Mouse (Mus musculus) layer of hippocampus, adult 18-20 months (tissue): ENCODE measurements around the gene Iqck. TPM values are rescaled to one million over a fixed set of nuclear protein-coding genes. Genes with fewer than 3 reads are reported as not detected.

ENCODE experiments used
- DNase-seq, 2 experiments: peaks; one replicate each; pipeline ENCODE4 v3.0.0; 2022; ENCODE audit warnings: low spot score in 2 of 2
- total RNA-seq, 2 experiments: library from RNA; stranded (reverse); gene quantifications; 2 replicates each; pipeline ENCODE4 v1.2.3; 2021

The Iqck gene
- total RNA-seq, 2 experiments from 2014 or later: 4.6 to 4.7 TPM

DNA sequence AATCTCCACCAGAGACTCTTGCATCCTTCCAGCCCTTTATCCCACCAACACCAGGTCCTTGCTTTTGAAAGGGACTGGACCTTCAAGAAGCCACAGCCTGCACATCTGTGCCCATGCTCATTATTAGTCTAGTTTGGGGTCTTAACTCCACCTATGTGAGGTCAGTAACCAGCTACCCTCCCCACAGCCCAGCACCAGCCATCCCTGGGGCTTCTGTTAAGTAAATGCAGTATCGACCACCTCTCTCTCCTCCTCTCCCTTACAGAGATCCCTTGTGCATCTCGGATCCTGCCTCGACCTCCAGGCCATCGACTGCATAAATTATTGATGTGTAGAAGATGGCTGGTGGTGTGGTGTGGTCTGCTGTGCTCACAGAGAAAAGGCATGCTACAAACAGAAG lies 130.8 kb downstream of the Iqck start:
- DNase-seq: no peak

DNA sequence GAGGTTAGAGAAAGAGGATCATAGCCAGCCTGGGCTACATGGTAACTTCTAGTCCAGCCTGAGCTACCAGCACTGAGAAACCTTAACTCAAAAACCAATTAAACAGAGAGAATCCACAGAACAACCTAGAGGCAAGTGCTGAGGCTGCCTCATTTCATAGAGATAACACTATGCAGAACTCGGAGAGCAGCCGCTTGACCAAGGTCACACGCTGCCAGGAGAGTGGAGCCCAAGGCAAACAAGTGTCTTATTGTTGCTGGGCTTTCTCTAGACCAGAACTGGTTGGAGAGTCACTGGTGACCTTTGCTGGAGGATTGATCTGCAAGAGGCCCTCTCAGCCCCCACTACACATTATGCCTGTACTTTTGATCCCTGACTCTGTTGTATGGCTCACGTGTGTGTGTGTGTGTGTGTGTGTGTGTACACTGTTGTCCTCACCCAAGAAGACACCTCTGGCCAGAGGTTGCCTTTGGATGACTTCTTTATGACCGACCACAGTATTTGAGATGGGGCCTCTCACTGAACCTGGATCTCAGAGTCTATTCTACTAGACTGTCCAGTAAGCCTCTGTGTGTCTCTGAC lies 133.8 kb downstream of the Iqck start:
- no peak for DNase-seq

DNA sequence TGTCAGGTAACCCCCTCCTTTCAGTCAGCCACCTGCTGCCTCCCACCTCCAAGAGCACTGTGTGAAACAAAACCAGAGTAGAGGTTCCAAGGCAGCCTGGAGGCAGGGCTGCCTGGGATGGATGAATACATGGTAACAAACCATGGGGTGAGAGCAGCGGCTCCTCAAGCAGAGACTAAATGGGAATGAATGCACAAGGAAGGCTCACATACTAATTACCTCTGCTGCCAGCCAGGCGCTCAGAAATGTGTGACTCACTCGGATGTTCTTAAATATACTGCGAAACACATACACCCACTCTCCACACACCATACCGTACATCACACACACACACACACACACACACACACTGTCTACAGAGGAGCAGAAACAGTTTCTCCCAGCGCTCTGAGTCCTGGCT lies 134.7 kb downstream of the Iqck start:
- peak; percentile 44 to 71 for DNase-seq

DNA sequence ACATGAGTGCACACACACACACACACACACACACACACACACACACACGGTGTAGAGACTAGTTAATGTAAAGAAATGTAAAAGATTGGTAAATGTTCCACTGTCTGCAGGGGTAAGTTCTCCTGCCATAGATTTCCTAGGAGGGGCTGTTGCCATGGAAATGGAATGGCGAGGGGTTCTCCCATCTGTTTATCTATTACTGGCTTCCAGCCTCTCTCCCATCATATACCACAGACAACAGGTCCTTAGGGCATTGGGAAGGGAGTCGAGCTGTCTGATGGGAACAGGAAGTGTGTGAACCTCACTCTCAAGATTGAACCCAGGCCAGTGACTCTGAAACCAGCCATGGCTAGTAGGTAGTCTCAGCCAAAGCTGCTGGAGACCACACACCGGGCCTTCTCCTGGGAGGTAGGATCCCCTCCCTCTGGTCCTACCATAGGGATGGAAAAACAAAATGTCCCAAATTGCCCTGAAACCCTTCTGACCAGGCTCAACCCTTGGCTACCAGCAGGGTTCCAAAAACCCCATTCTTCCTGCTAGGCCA lies 135.9 kb downstream of the Iqck start:
- no peak for DNase-seq

DNA sequence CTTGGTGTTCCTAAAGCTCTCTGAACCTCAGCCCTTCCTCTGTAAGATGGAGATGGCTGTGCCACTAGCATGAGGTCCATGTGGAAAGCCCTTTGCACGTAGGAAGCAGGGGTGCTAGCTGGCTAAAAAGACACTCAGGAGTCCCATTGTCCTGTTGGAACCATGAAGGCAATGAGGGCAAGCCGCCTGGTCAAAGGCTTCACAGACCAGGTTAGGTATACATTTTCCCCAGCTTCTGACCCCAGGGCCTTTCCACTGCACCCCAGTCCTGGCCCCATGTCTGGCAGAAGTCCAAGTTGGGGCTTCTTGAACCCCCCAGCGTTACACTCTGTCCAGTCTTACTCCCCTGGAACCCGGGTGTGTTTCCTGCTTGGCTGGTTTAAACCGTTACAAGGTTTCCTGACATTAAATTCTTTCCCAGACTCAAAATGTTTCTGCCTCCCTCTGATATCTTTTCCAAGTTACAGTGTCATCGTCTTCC lies 136.6 kb downstream of the Iqck start:
- DNase-seq: no peak

DNA sequence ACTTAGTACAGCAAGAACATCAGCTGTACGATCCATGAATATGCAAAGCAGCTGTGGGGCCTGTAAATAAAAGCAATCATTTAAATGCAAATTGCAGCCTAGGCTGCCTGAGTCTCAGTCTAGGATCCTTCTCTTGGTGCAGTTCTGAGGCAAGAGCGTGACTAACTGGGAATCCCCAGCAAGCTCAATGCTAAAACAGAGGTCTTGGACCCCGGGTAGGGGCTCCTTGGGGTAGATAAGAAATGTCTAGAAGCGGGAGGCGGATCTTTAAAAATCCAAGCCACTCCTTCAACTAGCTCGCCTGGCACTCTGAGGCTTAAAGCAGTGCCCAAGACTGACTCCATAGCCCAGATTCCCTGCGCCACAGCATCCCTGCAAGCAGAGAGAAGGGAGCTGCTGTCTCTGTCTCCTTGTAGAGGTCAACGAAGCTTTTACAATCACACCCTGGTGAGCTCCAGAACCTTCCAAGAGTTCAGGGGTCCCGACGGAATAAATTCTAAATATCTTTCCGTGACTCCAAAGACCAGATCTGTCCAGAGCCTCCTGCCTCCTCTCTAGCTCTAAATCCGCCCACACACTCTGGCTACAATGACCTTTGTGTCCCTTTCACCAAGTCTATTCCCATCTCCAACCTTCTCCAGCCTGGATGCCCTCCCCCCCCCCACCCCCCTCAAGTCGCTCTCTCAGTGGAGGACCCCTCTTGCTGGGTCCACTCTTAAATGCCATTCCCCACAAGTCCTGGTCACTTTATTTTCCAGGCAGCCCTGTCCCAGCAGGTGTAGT lies 137.3 kb downstream of the Iqck start:
- no peak for DNase-seq

DNA sequence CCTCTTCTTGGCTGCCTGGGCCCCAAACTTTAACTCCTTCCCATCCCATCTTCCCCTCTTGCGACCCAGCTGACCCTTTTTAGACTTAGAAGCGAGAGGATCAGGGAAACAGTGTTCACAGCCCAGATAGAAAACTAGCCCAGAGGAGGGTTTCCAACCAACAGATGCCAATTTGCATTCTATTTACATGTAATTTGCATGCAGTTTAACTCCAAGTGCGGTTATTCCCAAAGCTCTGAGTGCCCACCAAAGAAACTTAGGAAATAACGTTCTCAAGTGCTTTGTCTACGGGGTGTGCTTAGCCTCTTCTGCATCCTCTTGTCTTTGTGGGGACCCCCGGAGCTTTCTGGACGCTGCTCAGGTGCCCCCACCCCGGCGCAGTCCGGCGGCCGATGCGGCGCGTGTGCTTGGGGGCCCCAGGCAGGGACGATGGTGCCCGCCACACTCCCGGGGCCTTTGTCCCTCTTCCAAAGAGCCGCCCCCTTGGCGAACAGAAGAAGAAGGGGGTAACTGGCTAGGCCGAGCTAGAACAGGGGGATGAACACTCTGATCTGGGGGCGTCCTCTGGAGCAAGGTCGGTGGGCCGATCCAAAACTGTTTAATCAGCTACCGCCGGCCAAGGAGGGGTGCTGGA lies 138.2 kb downstream of the Iqck start:
- DNase-seq: no peak

DNA sequence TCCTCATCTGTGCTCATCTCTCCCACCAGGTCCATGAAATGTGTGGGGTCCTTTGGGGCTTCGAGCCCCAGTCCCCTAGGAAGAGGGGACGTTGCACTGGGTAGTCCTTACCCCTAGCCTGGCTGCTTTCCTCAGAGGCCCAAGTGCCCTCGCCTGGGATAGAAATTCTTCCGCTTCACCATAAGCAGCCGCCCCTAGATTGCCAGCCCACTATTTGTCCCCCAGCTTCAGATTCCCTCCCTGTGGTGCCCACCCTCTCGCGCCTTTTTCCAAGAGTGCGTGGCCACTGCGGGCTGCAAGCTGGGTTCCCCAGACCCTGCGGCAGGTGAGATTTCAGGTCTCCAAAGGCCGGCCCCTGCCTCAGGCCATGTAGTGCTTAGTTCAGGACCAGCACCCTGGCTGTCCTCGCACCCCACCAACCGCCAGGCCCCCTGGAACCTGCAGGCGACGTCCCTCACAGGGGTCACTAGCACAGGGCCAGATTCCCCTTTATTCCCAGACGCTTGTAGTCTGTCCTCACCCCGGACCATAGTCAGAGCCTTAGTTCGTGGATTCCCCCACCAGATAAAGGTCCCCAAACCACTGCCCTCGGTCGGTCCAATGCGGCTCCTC lies 138.8 kb downstream of the Iqck start:
- no peak for DNase-seq

DNA sequence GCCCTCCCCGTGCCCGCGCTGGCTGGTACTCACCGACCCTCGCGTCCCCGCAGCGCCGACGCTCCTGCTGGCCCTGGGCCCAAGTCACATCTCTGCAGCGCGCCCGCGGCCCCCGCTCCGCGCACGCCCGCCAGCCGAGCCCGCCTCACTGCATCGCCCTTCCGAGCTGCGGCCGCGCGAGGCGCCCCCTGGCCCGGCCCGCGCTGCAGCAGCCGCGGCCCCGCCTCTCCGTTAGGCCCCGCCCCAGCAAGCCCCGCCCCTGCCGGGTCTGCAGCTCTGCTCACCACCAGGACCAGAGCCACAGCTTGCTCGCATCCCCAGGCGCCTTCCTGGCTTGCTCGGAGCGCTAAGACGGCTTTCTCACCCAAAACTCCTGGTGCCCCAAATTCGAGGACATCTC lies 139.5 kb downstream of the Iqck start, which contains the start of gene Gprc5b:
TSS of gene Gprc5b (minus strand) at position 205 of the 400 bp plus-strand sequence.
- DNase-seq: peak; percentile 75 to 88

DNA sequence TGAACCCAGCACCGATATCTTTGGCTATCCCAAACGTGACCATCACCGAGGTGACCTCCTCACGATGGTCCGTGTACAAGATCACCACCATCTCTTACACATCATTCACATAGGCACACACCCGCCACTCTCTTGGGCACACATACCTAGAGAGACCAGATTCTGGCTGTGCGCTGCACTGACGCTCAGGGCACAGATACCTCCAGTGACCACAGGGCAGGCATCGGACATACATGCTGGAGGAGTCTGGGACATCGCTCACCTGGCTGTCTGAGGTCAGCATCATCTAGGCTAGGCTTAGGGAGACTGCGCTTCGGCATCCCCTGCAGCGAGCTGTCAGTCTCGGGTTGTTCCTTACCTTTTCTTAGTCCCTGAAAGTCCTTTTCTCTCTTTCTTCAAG lies 140.1 kb downstream of the Iqck start:
- no peak for DNase-seq

DNA sequence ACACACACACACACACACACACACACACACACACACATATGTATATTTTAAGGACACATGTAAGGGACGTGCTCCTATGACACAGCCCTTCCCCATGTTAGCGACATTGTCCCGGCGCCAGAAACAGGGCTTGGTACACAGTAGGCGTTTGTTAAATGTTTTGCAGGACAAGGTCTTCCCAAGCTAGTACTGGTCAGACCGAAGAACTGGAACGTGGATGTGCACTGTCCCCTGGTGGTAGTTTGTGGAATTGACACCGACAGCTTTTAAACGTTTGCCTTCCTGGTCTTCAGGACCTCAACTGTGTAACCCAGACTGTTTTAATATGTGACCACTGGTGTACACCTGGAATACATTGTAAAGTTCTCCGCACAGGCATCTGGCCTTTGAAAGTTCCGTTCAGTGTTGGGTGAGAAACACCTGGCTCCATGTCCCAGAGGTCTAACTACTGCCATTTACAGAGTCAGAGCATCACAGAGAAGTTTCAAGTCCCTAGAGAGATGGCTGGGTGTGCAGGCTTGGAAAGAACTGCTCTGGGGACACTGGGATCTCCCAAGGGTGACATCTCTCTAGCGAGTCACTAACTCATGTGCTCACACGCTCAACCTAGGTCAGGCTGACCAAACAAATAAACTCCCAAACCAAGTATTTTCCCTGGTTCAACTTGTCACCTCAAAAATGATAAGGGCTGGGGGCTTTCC lies 140.7 kb downstream of the Iqck start:
- peak; percentile 84 to 96 for DNase-seq

DNA sequence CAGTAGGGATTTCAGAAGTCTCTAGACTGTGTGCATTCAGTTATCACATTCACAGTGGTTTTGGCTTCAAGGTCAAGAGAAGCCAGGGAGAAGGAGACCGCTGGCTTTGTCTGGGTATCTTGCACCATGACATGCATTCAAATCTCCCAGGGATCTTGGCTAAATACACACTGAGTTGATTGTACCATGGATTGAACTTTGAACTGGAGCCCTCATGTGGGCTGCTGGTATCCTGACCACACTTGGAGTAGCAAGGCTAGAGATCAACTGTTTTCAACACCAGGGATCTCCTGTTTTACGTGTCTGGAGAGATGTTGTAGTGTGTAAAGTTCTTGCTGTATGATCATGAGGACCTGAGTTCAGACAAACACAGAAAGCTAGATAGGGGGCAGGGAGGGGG lies 144.3 kb downstream of the Iqck start:
- no peak for DNase-seq

DNA sequence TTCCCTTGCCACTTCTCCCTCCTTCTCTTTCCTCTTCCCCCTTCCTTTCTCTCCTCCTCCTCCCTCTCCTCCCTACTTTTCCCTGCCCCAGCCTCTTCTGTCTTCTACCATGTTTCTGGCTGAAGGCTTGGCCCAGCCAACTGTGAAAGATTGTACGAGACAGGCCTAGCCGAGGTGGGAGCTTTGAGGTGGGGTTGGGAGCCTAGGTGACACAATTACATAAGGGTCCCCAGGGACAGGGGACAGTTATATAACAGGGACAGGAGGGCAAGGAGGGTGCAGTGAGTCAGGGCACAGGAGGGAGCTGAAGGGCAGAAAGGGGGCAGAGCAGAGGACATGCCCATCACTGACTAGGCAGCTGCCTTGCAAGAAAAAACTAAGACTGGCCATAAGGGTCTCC lies 146.4 kb downstream of the Iqck start:
- DNase-seq: no peak

DNA sequence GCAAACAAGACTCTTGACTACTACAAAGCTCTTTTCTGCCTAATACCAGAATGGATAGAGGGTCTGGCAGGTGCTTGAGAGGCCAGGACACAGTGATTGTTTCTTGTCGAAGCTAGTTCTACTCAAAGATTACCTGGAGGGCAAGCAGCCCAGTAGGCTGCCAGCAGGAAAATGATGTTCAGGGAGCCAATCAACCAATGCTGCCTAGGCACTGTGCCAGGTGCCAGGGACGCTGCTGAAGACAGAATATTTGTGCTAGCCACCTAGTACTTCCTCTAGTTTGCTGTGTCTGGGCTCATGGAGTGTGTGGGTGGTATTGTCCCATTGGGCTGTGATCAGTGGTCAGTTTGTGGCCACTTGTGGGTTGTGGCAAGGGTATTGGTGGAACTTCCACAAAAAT lies 146.9 kb downstream of the Iqck start:
- no peak for DNase-seq

DNA sequence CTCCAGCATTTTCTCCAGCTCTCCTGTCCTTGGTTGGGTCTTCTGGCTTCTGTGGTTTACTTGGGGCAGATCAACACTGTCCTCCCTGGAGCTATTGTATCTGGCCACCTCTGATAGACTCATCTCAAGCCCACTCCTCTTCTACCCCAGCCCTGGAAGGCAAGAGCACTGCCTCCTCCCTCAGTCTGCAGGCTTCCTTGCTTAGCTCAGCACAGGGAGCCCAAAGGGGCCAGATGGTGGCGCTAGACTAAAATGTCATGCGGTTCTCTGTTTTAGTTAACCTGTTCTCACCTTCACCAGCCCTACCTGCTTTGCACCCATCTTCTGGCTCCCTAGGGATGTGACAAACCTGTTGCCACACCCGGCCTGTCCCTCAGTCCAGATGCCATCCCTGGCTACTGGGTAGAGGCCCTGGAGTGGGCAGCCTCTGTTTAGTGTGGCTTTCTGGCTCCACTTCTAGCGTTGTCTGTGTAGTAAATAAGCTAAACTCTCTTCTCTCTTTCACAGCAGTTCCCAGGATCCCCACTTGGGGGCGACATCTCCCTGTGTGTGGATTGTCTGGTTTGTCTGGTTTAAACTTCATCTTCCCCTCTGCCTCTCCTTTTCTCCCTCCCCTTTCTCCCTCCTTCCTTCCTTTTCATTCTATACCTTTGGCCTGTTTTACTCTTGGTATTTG lies 155.4 kb downstream of the Iqck start:
- DNase-seq: peak in 1 of 2 experiments; percentile 93

DNA sequence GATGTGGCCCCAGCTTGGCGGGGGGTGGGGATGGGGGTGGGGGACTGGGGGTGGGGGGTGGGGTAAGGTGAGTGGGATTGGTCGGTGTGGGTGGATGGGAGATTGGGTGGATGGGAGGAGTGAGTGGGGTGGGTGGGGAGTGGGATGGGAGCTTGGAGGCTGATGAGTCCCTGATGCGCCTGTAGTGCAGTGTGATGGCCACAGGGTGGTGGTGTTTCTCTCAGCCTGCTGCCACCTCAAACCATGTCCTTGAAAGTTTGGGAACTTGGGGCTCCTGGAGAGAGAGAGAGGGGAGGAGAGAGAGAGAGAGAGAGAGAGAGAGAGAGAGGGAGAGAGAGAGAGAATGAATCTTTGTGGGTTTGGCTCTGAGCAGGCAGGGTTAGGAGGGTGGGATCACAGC lies 160.2 kb downstream of the Iqck start:
- DNase-seq: peak in 1 of 2 experiments; percentile 63

DNA sequence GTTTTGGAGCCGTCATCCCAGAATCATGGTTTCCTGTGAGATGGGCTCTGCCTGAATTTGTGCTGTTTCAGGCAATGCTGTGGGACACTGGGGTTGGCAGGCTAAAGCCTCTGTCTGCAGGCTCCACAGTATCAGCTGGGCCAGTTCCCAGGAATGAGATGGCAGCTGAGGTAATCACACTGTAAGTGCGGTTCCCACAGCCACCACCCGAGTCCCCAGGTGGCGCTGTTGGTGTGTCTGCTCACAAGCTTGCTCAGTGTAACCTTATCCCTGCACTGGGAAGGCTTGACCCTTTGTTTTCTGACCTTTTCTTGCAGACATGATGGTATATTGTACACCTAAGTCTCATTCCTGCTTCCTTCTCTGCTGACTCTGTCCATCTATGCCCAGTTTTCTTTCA lies 164.0 kb downstream of the Iqck start:
- DNase-seq: peak in 1 of 2 experiments; percentile 62
